Mouse (Mus musculus): Measurements from ENCODE around the gene Gif. TPM values are rescaled to one million over a fixed set of nuclear protein-coding genes. Genes with fewer than 3 reads are reported as not detected.

Gif gene
- total RNA-seq, 2 experiments from 2014 or later, result not detected

DNA sequence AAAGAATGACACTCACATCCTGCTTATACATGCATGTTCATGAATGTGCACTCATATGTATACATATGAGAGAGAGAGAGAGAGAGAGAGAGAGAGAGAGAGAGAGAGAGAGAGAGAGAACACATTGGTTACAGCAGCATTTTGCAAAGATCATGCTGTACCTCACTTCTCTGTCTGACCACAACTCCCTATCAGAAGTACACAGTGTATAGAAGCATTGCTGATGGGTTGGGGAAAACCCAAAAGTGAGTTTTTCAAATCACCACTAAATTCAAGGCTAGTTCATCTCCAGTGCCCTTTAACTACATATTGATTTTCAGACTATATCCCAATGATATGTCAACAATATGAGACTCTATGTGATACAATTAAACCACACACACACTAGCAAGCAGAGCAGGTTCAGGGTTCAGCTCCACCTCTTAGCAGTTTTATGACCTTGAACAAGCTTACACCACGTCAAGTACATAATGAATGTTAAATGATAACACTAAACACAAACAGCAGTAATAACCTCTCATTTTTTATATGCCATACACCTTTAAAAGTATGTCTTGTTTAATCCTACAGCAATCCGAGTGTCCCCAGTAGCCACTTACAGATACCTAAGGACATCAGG is 46.5 kb downstream of the Gif start:
- intact Hi-C loops (cut with DNase I), result no loop called here

DNA sequence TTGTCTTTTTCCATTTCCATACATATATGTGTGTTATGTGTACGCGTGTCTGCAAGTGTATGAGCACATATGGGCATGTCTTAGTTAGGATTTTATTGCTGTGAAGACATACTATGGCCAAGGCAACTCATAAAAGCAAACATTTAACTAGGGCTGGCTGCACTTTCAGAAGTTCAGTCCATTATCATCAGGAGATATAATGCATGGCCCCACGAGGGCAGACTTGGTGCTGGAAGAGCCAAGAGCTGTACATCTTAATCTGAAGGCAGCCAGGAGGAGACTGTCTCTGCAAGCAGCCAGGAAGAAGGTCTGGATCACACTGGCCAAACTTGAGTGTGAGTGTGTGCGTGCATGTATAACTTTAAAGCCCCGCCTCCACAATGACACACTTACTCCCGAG is 47.1 kb downstream of the Gif start:
- intact Hi-C loops (cut with DNase I), result no loop called here
- no peak for DNase-seq

More for the DNA sequence above, 46.5 kb downstream of the Gif start:
- no peak for DNase-seq

GRCm38 (mm10) chr19:11800531-11801315 is 53.4 kb downstream of the Gif start:
- intact Hi-C loops (cut with DNase I), result no loop called here
- DNase-seq, result no peak

DNA sequence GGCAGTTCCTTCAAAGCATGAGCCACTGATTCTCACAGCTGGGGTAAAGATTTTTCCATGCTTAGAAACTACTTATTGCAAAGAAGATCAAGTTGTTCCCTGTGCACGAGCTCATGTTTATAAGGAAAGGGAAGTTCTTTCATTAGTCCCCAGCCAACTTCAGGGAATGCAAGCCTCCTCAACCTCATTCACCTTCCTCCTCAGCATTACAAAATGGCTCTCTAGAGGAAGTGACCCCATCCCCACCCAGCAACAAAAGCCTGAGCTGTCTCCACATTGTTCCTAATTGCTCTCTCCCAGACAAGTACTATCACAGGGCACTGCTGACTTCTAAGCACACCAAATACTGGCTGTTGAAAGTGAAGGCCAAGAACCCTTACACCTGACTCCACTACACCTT is 57.1 kb downstream of the Gif start:
- no peak for DNase-seq
- intact Hi-C loops (cut with DNase I), result no loop called here

GRCm38 (mm10) chr19:11807251-11807650 is 59.9 kb downstream of the Gif start:
- no peak for DNase-seq
- intact Hi-C loops (cut with DNase I), result no loop called here

DNA sequence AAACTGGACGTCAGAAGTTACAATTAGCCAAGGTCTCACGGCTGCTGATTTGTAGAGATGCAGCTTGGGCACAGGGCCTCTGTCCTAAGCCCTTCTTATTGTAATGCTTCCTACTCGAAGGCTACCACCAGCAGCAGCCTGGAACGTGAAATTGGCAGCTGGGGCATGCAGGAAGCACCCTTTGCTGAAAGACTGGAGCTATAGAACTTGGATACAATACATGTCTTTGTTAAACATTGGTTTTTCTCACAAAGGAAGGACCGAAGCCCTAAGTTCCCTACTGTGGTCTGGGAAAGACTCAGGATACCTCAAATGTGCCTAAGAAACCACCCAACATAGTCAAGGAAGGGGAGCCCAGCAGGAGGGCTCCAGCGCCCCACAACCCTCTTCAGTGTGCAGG is 60.5 kb downstream of the Gif start:
- no peak for DNase-seq
- intact Hi-C loops (cut with DNase I), result no loop called here

DNA sequence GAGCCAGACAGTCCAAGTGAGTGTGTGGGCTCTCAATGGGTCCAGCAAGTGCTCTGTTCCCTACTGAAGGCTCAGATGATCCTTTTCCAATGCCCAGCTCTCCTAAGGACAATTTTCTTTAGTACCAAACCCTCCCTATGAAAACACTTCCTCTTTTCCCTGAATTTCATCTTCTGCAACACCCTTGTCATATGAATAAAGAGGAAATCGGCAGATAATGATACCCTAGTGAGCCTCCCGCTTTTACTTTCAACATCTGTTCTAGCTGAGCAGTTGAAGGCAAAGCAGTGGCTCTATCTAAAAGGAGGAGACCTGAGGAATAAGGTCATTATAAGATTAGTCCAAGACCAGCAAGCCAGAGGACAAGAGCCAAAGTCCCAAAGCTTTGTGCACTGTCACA is 61.1 kb downstream of the Gif start:
- intact Hi-C loops (cut with DNase I), result no loop called here

DNA sequence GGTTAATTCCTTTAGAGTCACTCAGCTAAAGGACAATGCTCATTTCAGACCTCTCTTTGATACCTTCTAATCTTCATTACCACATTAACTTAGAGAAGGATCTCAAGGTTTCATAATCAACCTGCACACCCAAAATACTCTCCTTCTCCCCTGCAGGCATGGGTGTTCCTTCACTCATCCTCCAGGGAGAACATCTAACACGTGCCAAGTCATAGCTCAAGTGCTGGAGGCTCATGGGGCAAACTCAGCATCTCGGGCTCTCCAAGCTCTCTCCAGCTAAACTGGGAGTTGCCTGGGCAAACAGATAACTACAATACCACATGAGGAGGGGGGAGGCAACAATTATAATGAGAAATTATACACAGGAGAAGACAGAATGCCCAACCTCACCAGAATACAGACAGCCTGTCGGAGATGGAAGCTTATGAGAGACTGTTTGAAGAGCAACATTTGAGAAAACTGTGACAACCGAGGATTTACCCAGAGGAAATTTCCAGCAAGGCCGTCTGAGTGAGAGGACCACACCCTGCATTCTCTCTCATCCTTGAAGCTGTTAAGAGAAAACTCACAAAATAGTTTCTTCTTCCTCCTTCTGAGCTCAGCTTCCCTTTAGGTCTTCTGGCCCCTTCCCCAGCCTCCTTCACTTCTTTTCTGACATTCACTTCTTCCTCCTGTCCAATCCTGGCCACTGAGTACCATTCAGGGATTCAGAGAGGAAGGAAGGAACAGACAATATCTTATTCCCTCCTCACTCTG is 62.8 kb downstream of the Gif start:
- intact Hi-C loops (cut with DNase I), result no loop called here
- no peak for DNase-seq

More for the DNA sequence above, 61.1 kb downstream of the Gif start:
- no peak for DNase-seq

GRCm38 (mm10) chr19:11810856-11811255 is 63.5 kb downstream of the Gif start:
- intact Hi-C loops (cut with DNase I), result no loop called here
- DNase-seq, result peak; percentile 28 to 35

GRCm38 (mm10) chr19:11811688-11812365 is 64.5 kb downstream of the Gif start:
- intact Hi-C loops (cut with DNase I), result no loop called here
- DNase-seq, result no peak

Other genes with a start within 250 kb of the Gif start
- gene Ms4a6b, start 231.0 kb upstream of the Gif start, total RNA-seq (2021), result 1 to 10 TPM; 5.9 to 7.1 TPM
- 1 to 10 TPM; 4.0 to 6.4 TPM for gene Ms4a4d, start 210.8 kb upstream of the Gif start, total RNA-seq (2021)
- 1 to 10 TPM; 3.6 to 5.0 TPM for gene Ms4a6d, start 142.7 kb upstream of the Gif start, total RNA-seq (2021)
- not detected for gene Ms4a2, start 123.8 kb upstream of the Gif start, total RNA-seq (2021)
- gene Ms4a3, start 106.7 kb upstream of the Gif start, total RNA-seq (2021), result not detected
- not detected for gene Oosp2, start 87.0 kb upstream of the Gif start, total RNA-seq (2021)
- gene Oosp1, start 56.4 kb upstream of the Gif start, total RNA-seq (2021), result not detected
- not detected for gene Oosp3, start 50.5 kb upstream of the Gif start, total RNA-seq (2021)
- 100 to 1,000 TPM in 1 of 2 experiments, 10 to 100 TPM in 1; 90.2 to 101 TPM for gene Mrpl16, start 22.8 kb downstream of the Gif start, total RNA-seq (2021)
- gene Stx3, start 71.8 kb downstream of the Gif start, total RNA-seq (2021), result 1 to 10 TPM; 7.7 to 8.4 TPM
- not detected for gene Olfr1417, start 91.7 kb downstream of the Gif start, total RNA-seq (2021)
- not detected for gene Olfr1418, start 113.5 kb downstream of the Gif start, total RNA-seq (2021)
- not detected for gene Olfr1419, start 127.6 kb downstream of the Gif start, total RNA-seq (2021)
- gene Olfr1420, start 139.0 kb downstream of the Gif start, total RNA-seq (2021), result not detected
- gene Patl1, start 164.8 kb downstream of the Gif start, total RNA-seq (2021), result 10 to 100 TPM; 26.2 to 28.2 TPM
- 10 to 100 TPM; 81.3 to 85.1 TPM for gene Osbp, start 218.4 kb downstream of the Gif start, total RNA-seq (2021)

Data from heart, postnatal 14 days (tissue).